Mouse (Mus musculus): ENCODE measurements around the gene Prrc2a. TPM values are rescaled to one million over a fixed set of nuclear protein-coding genes. Genes with fewer than 3 reads are reported as not detected.

The Prrc2a gene
- polyA plus RNA-seq, 1 experiment: 770 TPM

- peaks cover 54% of the 10 kb centered on the region for H3K36me3 ChIP-seq (ENCODE audit: control insufficient read depth, insufficient read depth, low read length)
Measured at GRCm38 (mm10) chr17:35161421-35161820, 3.3 kb downstream of the Prrc2a start.

GRCm38 (mm10) chr17:35159638-35160037, 5.1 kb downstream of the Prrc2a start:
- Histone ChIP-seq H3K27me3 (ENCODE audit: control insufficient read depth, insufficient read depth, low read length) (no peaks in the 10 kb centered on the region), H3K27ac (ENCODE audit: control insufficient read depth, insufficient read depth, low read length) (no peak overlapping the region), H3K36me3 (ENCODE audit: control insufficient read depth, insufficient read depth, low read length) (peaks cover 71% of the 10 kb centered on the region), H3K4me3 (ENCODE audit: control insufficient read depth, insufficient read depth, low read length) (no peak overlapping the region), H3K4me1 (replicated peaks; ENCODE audit: control insufficient read depth, insufficient read depth, low read length) (peaks cover 8% of the 10 kb centered on the region)
- 95% methylated on average over 7 of the region's 7 CpGs for WGBS
- no peak for DNase-seq
- TF ChIP-seq POLR2A (IDR thresholded peaks at IDR 0.05; ENCODE audit: control insufficient read depth, extremely low read depth, insufficient read depth, low read length, poor library complexity): no peak
- TF ChIP-seq CTCF (IDR thresholded peaks at IDR 0.05; ENCODE audit: borderline replicate concordance, control insufficient read depth, extremely low read depth, insufficient read depth, low read length, poor library complexity): no peak

More at GRCm38 (mm10) chr17:35161421-35161820, 3.3 kb downstream of the Prrc2a start:
- Histone ChIP-seq H3K4me3 (ENCODE audit: control insufficient read depth, insufficient read depth, low read length) (no peak overlapping the region), H3K27me3 (ENCODE audit: control insufficient read depth, insufficient read depth, low read length) (no peaks in the 10 kb centered on the region), H3K27ac (ENCODE audit: control insufficient read depth, insufficient read depth, low read length) (no peak overlapping the region), H3K4me1 (replicated peaks; ENCODE audit: control insufficient read depth, insufficient read depth, low read length) (peaks cover 12% of the 10 kb centered on the region)
- TF ChIP-seq POLR2A (IDR thresholded peaks at IDR 0.05; ENCODE audit: control insufficient read depth, extremely low read depth, insufficient read depth, low read length, poor library complexity): no peak
- TF ChIP-seq CTCF (IDR thresholded peaks at IDR 0.05; ENCODE audit: borderline replicate concordance, control insufficient read depth, extremely low read depth, insufficient read depth, low read length, poor library complexity): no peak
- no peak for DNase-seq
- 91% methylated on average over 11 of the region's 11 CpGs for WGBS

GRCm38 (mm10) chr17:35158850-35159593, 5.7 kb downstream of the Prrc2a start:
- Histone ChIP-seq H3K4me3 (ENCODE audit: control insufficient read depth, insufficient read depth, low read length) (no peak overlapping the region), H3K4me1 (replicated peaks; ENCODE audit: control insufficient read depth, insufficient read depth, low read length) (peaks cover 8% of the 10 kb centered on the region), H3K27me3 (ENCODE audit: control insufficient read depth, insufficient read depth, low read length) (no peaks in the 10 kb centered on the region), H3K27ac (ENCODE audit: control insufficient read depth, insufficient read depth, low read length) (no peak overlapping the region), H3K36me3 (ENCODE audit: control insufficient read depth, insufficient read depth, low read length) (peaks cover 78% of the 10 kb centered on the region)
- 97% methylated on average over 16 of the region's 16 CpGs for WGBS
- TF ChIP-seq POLR2A (IDR thresholded peaks at IDR 0.05; ENCODE audit: control insufficient read depth, extremely low read depth, insufficient read depth, low read length, poor library complexity) (no peak), CTCF (IDR thresholded peaks at IDR 0.05; ENCODE audit: borderline replicate concordance, control insufficient read depth, extremely low read depth, insufficient read depth, low read length, poor library complexity) (no peak)
- DNase-seq: no peak

- Histone ChIP-seq H3K27ac (ENCODE audit: control insufficient read depth, insufficient read depth, low read length) (no peak overlapping the region), H3K4me3 (ENCODE audit: control insufficient read depth, insufficient read depth, low read length) (no peak overlapping the region), H3K4me1 (replicated peaks; ENCODE audit: control insufficient read depth, insufficient read depth, low read length) (peaks cover 1% of the 10 kb centered on the region), H3K27me3 (ENCODE audit: control insufficient read depth, insufficient read depth, low read length) (no peaks in the 10 kb centered on the region), H3K36me3 (ENCODE audit: control insufficient read depth, insufficient read depth, low read length) (peaks cover 91% of the 10 kb centered on the region)
- WGBS: 98% methylated on average over 8 of the region's 8 CpGs
- DNase-seq: no peak
- TF ChIP-seq CTCF (IDR thresholded peaks at IDR 0.05; ENCODE audit: borderline replicate concordance, control insufficient read depth, extremely low read depth, insufficient read depth, low read length, poor library complexity) (no peak), POLR2A (IDR thresholded peaks at IDR 0.05; ENCODE audit: control insufficient read depth, extremely low read depth, insufficient read depth, low read length, poor library complexity) (no peak)
Measured at GRCm38 (mm10) chr17:35157661-35158175, 7.0 kb downstream of the Prrc2a start.

- no peak overlapping the region for H3K27ac ChIP-seq (ENCODE audit: control insufficient read depth, insufficient read depth, low read length)
- DNase-seq: no peak
- H3K4me1 ChIP-seq (replicated peaks; ENCODE audit: control insufficient read depth, insufficient read depth, low read length): no peaks in the 10 kb centered on the region; the same call in 1 of the 2 replicates
- H3K36me3 ChIP-seq (ENCODE audit: control insufficient read depth, insufficient read depth, low read length): peaks cover 95% of the 10 kb centered on the region
- WGBS: 97% methylated on average over 8 of the region's 8 CpGs
- H3K4me3 ChIP-seq (ENCODE audit: control insufficient read depth, insufficient read depth, low read length): no peak overlapping the region
- no peaks in the 10 kb centered on the region for H3K27me3 ChIP-seq (ENCODE audit: control insufficient read depth, insufficient read depth, low read length)
- no peak for TF ChIP-seq CTCF (IDR thresholded peaks at IDR 0.05; ENCODE audit: borderline replicate concordance, control insufficient read depth, extremely low read depth, insufficient read depth, low read length, poor library complexity)
- no peak for TF ChIP-seq POLR2A (IDR thresholded peaks at IDR 0.05; ENCODE audit: control insufficient read depth, extremely low read depth, insufficient read depth, low read length, poor library complexity)
Measured at GRCm38 (mm10) chr17:35157254-35157653, 7.4 kb downstream of the Prrc2a start.

GRCm38 (mm10) chr17:35156461-35157200, 8.1 kb downstream of the Prrc2a start:
- H3K27me3 ChIP-seq (ENCODE audit: control insufficient read depth, insufficient read depth, low read length): no peaks in the 10 kb centered on the region
- H3K36me3 ChIP-seq (ENCODE audit: control insufficient read depth, insufficient read depth, low read length): peaks cover 100% of the 10 kb centered on the region
- no peak overlapping the region for H3K4me3 ChIP-seq (ENCODE audit: control insufficient read depth, insufficient read depth, low read length)
- no peak for DNase-seq
- H3K27ac ChIP-seq (ENCODE audit: control insufficient read depth, insufficient read depth, low read length): no peak overlapping the region
- H3K4me1 ChIP-seq (replicated peaks; ENCODE audit: control insufficient read depth, insufficient read depth, low read length): no peaks in the 10 kb centered on the region
- 95% methylated on average over 33 of the region's 33 CpGs for WGBS
- TF ChIP-seq CTCF (IDR thresholded peaks at IDR 0.05; ENCODE audit: borderline replicate concordance, control insufficient read depth, extremely low read depth, insufficient read depth, low read length, poor library complexity) (no peak), POLR2A (IDR thresholded peaks at IDR 0.05; ENCODE audit: control insufficient read depth, extremely low read depth, insufficient read depth, low read length, poor library complexity) (no peak)
